Mouse (Mus musculus): ENCODE measurements around the gene Polr2a. TPM values are rescaled to one million over a fixed set of nuclear protein-coding genes. Genes with fewer than 3 reads are reported as not detected.

The Polr2a gene
- polyA plus RNA-seq, 1 experiment: 69.5 TPM

GRCm38 (mm10) chr11:69795983-69796435 is 37.6 kb upstream of the Polr2a start:
- Histone ChIP-seq H3K36me3 (ENCODE audit: control insufficient read depth, insufficient read depth) (peaks cover 15% of the 10 kb centered on the region), H3K4me3 (peak overlapping the region; percentile 40), H3ac (ENCODE audit: control insufficient read depth, insufficient read length) (no peak overlapping the region), H3K79me2 (ENCODE audit: control insufficient read depth, insufficient read depth) (no peaks in the 10 kb centered on the region), H3K27me3 (ENCODE audit: control insufficient read depth, insufficient read depth, insufficient read length) (no peaks in the 10 kb centered on the region), H3K4me2 (ENCODE audit: low read depth) (peak overlapping the region; percentile 98)
- TF ChIP-seq POLR2A (IDR thresholded peaks at IDR 0.05; ENCODE audit: insufficient read length, low read depth) (no peak), SRF (IDR thresholded peaks at IDR 0.05; ENCODE audit: control insufficient read depth, insufficient read length, low read depth) (no peak), MYOG (IDR thresholded peaks at IDR 0.05; ENCODE audit: control insufficient read depth in 1 of 3, insufficient read depth in 1 of 3, insufficient read length in 2 of 3, low read depth in 2 of 3) (no peak), E2F4 (IDR thresholded peaks at IDR 0.05; ENCODE audit: insufficient read depth) (no peak), MAX (IDR thresholded peaks at IDR 0.05; ENCODE audit: low read depth) (no peak), MYOD1 (IDR thresholded peaks at IDR 0.05; ENCODE audit: control insufficient read depth in 1 of 3, insufficient read length in 2 of 3, low read depth in 2 of 3) (no peak), TCF3 (IDR thresholded peaks at IDR 0.05; ENCODE audit: insufficient read length, low read depth) (no peak), REST (IDR thresholded peaks at IDR 0.05; ENCODE audit: insufficient read depth, insufficient read length) (no peak), CEBPB (IDR thresholded peaks at IDR 0.05; ENCODE audit: insufficient read depth, poor library complexity, severe bottlenecking) (no peak), POLR2AphosphoS2 (IDR thresholded peaks at IDR 0.05; ENCODE audit: insufficient read length, low read depth) (no peak), TCF12 (IDR thresholded peaks at IDR 0.05; ENCODE audit: insufficient read depth, poor library complexity, severe bottlenecking) (no peak), USF1 (IDR thresholded peaks at IDR 0.05; ENCODE audit: low read depth) (no peak)

- Histone ChIP-seq H3ac (ENCODE audit: control insufficient read depth, insufficient read length) (no peak within 1 kb of the TSS), H3K36me3 (ENCODE audit: control insufficient read depth, insufficient read depth) (peaks cover 21% of the 10 kb centered on the region), H3K4me3 (peak within 1 kb of the TSS; percentile 40), H3K4me2 (ENCODE audit: low read depth) (peak within 1 kb of the TSS; percentile 98), H3K27me3 (ENCODE audit: control insufficient read depth, insufficient read depth, insufficient read length) (no peaks in the 10 kb centered on the region), H3K79me2 (ENCODE audit: control insufficient read depth, insufficient read depth) (no peaks in the 10 kb centered on the region)
- peak in 2 of 3 experiments; percentile 89 to 95 for TF ChIP-seq MYOG (IDR thresholded peaks at IDR 0.05; ENCODE audit: control insufficient read depth in 1 of 3, insufficient read depth in 1 of 3, insufficient read length in 2 of 3, low read depth in 2 of 3)
- peak; percentile 93 for TF ChIP-seq POLR2A (IDR thresholded peaks at IDR 0.05; ENCODE audit: insufficient read length, low read depth)
- peak; percentile 39 for TF ChIP-seq TCF3 (IDR thresholded peaks at IDR 0.05; ENCODE audit: insufficient read length, low read depth)
- TF ChIP-seq MYOD1 (IDR thresholded peaks at IDR 0.05; ENCODE audit: control insufficient read depth in 1 of 3, insufficient read length in 2 of 3, low read depth in 2 of 3): peak in 2 of 3 experiments; percentile 92 to 95
- no peak for TF ChIP-seq CEBPB (IDR thresholded peaks at IDR 0.05; ENCODE audit: insufficient read depth, poor library complexity, severe bottlenecking)
- TF ChIP-seq TCF12 (IDR thresholded peaks at IDR 0.05; ENCODE audit: insufficient read depth, poor library complexity, severe bottlenecking): peak; percentile 46
- TF ChIP-seq POLR2AphosphoS2 (IDR thresholded peaks at IDR 0.05; ENCODE audit: insufficient read length, low read depth): peak; percentile 90
- no peak for TF ChIP-seq E2F4 (IDR thresholded peaks at IDR 0.05; ENCODE audit: insufficient read depth)
- no peak for TF ChIP-seq USF1 (IDR thresholded peaks at IDR 0.05; ENCODE audit: low read depth)
- no peak for TF ChIP-seq MAX (IDR thresholded peaks at IDR 0.05; ENCODE audit: low read depth)
Observed at GRCm38 (mm10) chr11:69795168-69795982, 36.9 kb upstream of the Polr2a start, which contains the start of gene Chrnb1. Gene Chrnb1, minus strand, starts transcription at chr11:69795943.

GRCm38 (mm10) chr11:69793429-69793828 is 35.0 kb upstream of the Polr2a start:
- TF ChIP-seq CEBPB (IDR thresholded peaks at IDR 0.05; ENCODE audit: insufficient read depth, poor library complexity, severe bottlenecking) (no peak), MYOG (IDR thresholded peaks at IDR 0.05; ENCODE audit: control insufficient read depth in 1 of 3, insufficient read depth in 1 of 3, insufficient read length in 2 of 3, low read depth in 2 of 3) (no peak), TCF3 (IDR thresholded peaks at IDR 0.05; ENCODE audit: insufficient read length, low read depth) (no peak), MYOD1 (IDR thresholded peaks at IDR 0.05; ENCODE audit: control insufficient read depth in 1 of 3, insufficient read length in 2 of 3, low read depth in 2 of 3) (no peak), REST (IDR thresholded peaks at IDR 0.05; ENCODE audit: insufficient read depth, insufficient read length) (no peak), TCF12 (IDR thresholded peaks at IDR 0.05; ENCODE audit: insufficient read depth, poor library complexity, severe bottlenecking) (no peak), POLR2A (IDR thresholded peaks at IDR 0.05; ENCODE audit: insufficient read length, low read depth) (no peak), USF1 (IDR thresholded peaks at IDR 0.05; ENCODE audit: low read depth) (no peak), POLR2AphosphoS2 (IDR thresholded peaks at IDR 0.05; ENCODE audit: insufficient read length, low read depth) (no peak), E2F4 (IDR thresholded peaks at IDR 0.05; ENCODE audit: insufficient read depth) (no peak), MAX (IDR thresholded peaks at IDR 0.05; ENCODE audit: low read depth) (no peak), SRF (IDR thresholded peaks at IDR 0.05; ENCODE audit: control insufficient read depth, insufficient read length, low read depth) (no peak)
- H3K79me2 ChIP-seq (ENCODE audit: control insufficient read depth, insufficient read depth): no peaks in the 10 kb centered on the region
- H3ac ChIP-seq (ENCODE audit: control insufficient read depth, insufficient read length): no peak overlapping the region
- no peak overlapping the region for H3K4me3 ChIP-seq
- no peaks in the 10 kb centered on the region for H3K27me3 ChIP-seq (ENCODE audit: control insufficient read depth, insufficient read depth, insufficient read length)
- peaks cover 28% of the 10 kb centered on the region for H3K36me3 ChIP-seq (ENCODE audit: control insufficient read depth, insufficient read depth)
- H3K4me2 ChIP-seq (ENCODE audit: low read depth): no peak overlapping the region

- Histone ChIP-seq H3ac (ENCODE audit: control insufficient read depth, insufficient read length) (no peak overlapping the region), H3K79me2 (ENCODE audit: control insufficient read depth, insufficient read depth) (no peaks in the 10 kb centered on the region), H3K27me3 (ENCODE audit: control insufficient read depth, insufficient read depth, insufficient read length) (no peaks in the 10 kb centered on the region), H3K4me3 (no peak overlapping the region), H3K4me2 (ENCODE audit: low read depth) (no peak overlapping the region), H3K36me3 (ENCODE audit: control insufficient read depth, insufficient read depth) (peaks cover 37% of the 10 kb centered on the region)
- TF ChIP-seq POLR2A (IDR thresholded peaks at IDR 0.05; ENCODE audit: insufficient read length, low read depth) (no peak), MYOD1 (IDR thresholded peaks at IDR 0.05; ENCODE audit: control insufficient read depth in 1 of 3, insufficient read length in 2 of 3, low read depth in 2 of 3) (no peak), TCF3 (IDR thresholded peaks at IDR 0.05; ENCODE audit: insufficient read length, low read depth) (no peak), POLR2AphosphoS2 (IDR thresholded peaks at IDR 0.05; ENCODE audit: insufficient read length, low read depth) (no peak), E2F4 (IDR thresholded peaks at IDR 0.05; ENCODE audit: insufficient read depth) (no peak), CEBPB (IDR thresholded peaks at IDR 0.05; ENCODE audit: insufficient read depth, poor library complexity, severe bottlenecking) (no peak), REST (IDR thresholded peaks at IDR 0.05; ENCODE audit: insufficient read depth, insufficient read length) (no peak), USF1 (IDR thresholded peaks at IDR 0.05; ENCODE audit: low read depth) (no peak), TCF12 (IDR thresholded peaks at IDR 0.05; ENCODE audit: insufficient read depth, poor library complexity, severe bottlenecking) (no peak), MYOG (IDR thresholded peaks at IDR 0.05; ENCODE audit: control insufficient read depth in 1 of 3, insufficient read depth in 1 of 3, insufficient read length in 2 of 3, low read depth in 2 of 3) (no peak), MAX (IDR thresholded peaks at IDR 0.05; ENCODE audit: low read depth) (no peak), SRF (IDR thresholded peaks at IDR 0.05; ENCODE audit: control insufficient read depth, insufficient read length, low read depth) (no peak)
Observed at GRCm38 (mm10) chr11:69791420-69791819, 33.0 kb upstream of the Polr2a start.
